Mouse (Mus musculus): Measurements from ENCODE around the gene Ccdc152. TPM values are rescaled to one million over a fixed set of nuclear protein-coding genes. Genes with fewer than 3 reads are reported as not detected.

The Ccdc152 gene
- total and polyA plus RNA-seq, 2 experiments from 2014 or later = 0.64 TPM; not detected in 1

- DNase-seq (ENCODE audit: low spot score) (no peak), ATAC-seq (no peak)
- Histone ChIP-seq H3K27ac (no peak overlapping the region), H3K36me3 (ENCODE audit: insufficient read depth, low read length) (no peaks in the 10 kb centered on the region), H3K4me1 (ENCODE audit: insufficient read depth, low read length) (no peaks in the 10 kb centered on the region), H3K4me3 (ENCODE audit: low read length) (no peak overlapping the region), H3K9me3 (ENCODE audit: low read length) (no peaks in the 10 kb centered on the region), H3K9ac (replicated peaks; ENCODE audit: low read length) (no peak overlapping the region), H3K4me2 (ENCODE audit: low read depth, low read length) (no peak overlapping the region), H3K27me3 (ENCODE audit: insufficient read depth, low read length) (no peaks in the 10 kb centered on the region)
- 50% methylated on average over 1 of the region's 1 CpGs for WGBS
- TF ChIP-seq CTCF (IDR thresholded peaks at IDR 0.05; ENCODE audit: low read depth) = no peak
Measured at GRCm38 (mm10) chr15:3281737-3282136, 21.6 kb downstream of the Ccdc152 start.

DNA sequence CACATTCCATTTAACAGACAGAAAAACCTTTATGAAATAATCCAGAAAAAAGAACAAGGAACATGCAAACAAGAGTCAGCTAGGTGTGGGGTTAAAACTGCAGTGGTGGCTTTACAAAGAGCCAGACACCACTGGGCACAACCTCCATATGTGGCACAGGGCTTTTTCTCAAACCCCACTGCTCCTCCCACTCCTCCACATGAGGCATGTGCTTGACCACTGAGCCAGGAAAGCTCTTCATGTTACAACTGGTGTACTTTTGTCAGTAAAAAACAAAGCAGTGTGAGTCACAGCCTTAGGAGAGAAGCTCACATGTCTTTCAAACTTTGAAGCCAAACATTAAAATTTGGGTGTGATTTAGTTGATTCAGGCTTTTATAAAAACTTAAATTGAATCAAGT is 22.1 kb downstream of the Ccdc152 start:
- Histone ChIP-seq H3K4me2 (ENCODE audit: low read depth, low read length) (no peak overlapping the region), H3K4me1 (ENCODE audit: insufficient read depth, low read length) (no peaks in the 10 kb centered on the region), H3K4me3 (ENCODE audit: low read length) (no peak overlapping the region), H3K27me3 (ENCODE audit: insufficient read depth, low read length) (no peaks in the 10 kb centered on the region), H3K9me3 (ENCODE audit: low read length) (no peaks in the 10 kb centered on the region), H3K27ac (no peak overlapping the region), H3K9ac (replicated peaks; ENCODE audit: low read length) (no peak overlapping the region), H3K36me3 (ENCODE audit: insufficient read depth, low read length) (no peaks in the 10 kb centered on the region)
- DNase-seq (ENCODE audit: low spot score) (no peak), ATAC-seq (no peak)
- no peak for TF ChIP-seq CTCF (IDR thresholded peaks at IDR 0.05; ENCODE audit: low read depth)

GRCm38 (mm10) chr15:3279242-3279641 is 24.1 kb downstream of the Ccdc152 start:
- Histone ChIP-seq H3K27me3 (ENCODE audit: insufficient read depth, low read length) (no peaks in the 10 kb centered on the region), H3K9me3 (ENCODE audit: low read length) (no peaks in the 10 kb centered on the region), H3K4me3 (ENCODE audit: low read length) (no peak overlapping the region), H3K4me2 (ENCODE audit: low read depth, low read length) (no peak overlapping the region), H3K9ac (replicated peaks; ENCODE audit: low read length) (no peak overlapping the region), H3K4me1 (ENCODE audit: insufficient read depth, low read length) (no peaks in the 10 kb centered on the region), H3K36me3 (ENCODE audit: insufficient read depth, low read length) (no peaks in the 10 kb centered on the region), H3K27ac (no peak overlapping the region)
- ATAC-seq = no peak
- 78% methylated on average over 7 of the region's 7 CpGs for WGBS
- no peak for DNase-seq (ENCODE audit: low spot score)
- no peak for TF ChIP-seq CTCF (IDR thresholded peaks at IDR 0.05; ENCODE audit: low read depth)

DNA sequence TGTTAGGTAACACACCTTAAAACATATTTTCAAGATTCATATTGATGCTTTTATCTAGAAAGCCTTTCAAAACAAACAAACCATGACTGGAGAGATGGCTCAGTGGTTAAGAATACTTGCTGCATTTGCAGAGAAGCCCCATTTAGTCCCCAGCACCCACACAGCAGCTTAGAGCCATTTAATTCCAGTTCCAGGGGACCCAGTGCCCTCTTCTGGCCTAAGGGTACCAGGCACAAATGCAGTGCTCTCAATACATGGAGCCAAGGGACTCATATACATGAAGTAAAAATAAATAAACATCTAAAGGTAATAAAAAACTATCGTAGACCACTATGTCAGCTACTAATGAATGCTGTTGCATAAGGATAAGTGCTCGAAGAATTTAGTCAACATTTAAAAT is 25.9 kb downstream of the Ccdc152 start:
- WGBS = 97% methylated on average over 2 of the region's 2 CpGs
- ATAC-seq (no peak), DNase-seq (ENCODE audit: low spot score) (no peak)
- Histone ChIP-seq H3K9ac (replicated peaks; ENCODE audit: low read length) (no peak overlapping the region), H3K4me2 (ENCODE audit: low read depth, low read length) (no peak overlapping the region), H3K4me3 (ENCODE audit: low read length) (no peak overlapping the region), H3K36me3 (ENCODE audit: insufficient read depth, low read length) (no peaks in the 10 kb centered on the region), H3K9me3 (ENCODE audit: low read length) (no peaks in the 10 kb centered on the region), H3K4me1 (ENCODE audit: insufficient read depth, low read length) (no peaks in the 10 kb centered on the region), H3K27me3 (ENCODE audit: insufficient read depth, low read length) (no peaks in the 10 kb centered on the region), H3K27ac (no peak overlapping the region)
- no peak for TF ChIP-seq CTCF (IDR thresholded peaks at IDR 0.05; ENCODE audit: low read depth)

DNA sequence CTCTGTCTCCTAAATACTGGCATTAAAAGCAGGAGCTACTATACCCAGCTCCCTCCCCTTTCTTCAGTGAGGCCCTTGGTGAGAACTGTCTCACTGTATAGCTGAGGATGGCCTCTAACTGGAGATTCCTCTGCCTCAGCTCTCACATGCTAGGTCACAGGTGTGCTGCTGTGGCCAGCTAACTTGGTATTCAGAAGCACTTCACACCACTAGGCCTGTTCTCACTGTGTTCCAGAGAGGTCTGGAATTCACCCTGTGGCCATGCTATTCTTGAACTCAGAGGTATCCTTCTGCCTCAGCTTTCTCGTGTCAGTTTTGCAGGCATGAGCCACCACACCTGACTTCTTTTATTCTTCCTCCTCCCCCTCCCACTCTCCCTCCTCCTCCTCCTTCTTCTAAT is 30.1 kb downstream of the Ccdc152 start:
- no peak for ATAC-seq
- peak overlapping the region; percentile 51 for H3K4me2 ChIP-seq (ENCODE audit: low read depth, low read length)

DNA sequence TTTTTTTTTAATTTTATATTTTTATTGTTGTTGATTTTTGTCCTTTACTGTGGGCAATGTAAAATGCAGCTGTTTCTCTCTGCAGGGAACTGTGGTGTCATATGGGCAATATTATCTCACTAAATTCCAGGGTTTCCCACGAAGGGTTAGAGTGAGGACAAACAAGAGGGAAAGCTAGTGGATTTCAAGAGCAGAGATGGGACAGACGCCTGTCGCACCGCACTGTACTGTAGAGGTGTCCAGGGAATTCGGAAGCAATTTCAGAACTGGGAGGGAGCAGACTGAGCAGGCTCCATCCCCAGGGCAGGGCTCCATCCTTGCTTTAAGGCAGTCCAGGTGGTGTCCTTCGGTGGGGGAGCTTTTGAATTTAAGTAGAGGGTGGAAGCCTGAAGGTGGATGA is 32.1 kb downstream of the Ccdc152 start:
- H3K4me2 ChIP-seq (ENCODE audit: low read depth, low read length) = peak overlapping the region; percentile 51
- 28% methylated on average over 6 of the region's 6 CpGs for WGBS
- no peaks in the 10 kb centered on the region for H3K27me3 ChIP-seq (ENCODE audit: insufficient read depth, low read length)
- H3K9ac ChIP-seq (replicated peaks; ENCODE audit: low read length) = peak overlapping the region; percentile 44; the same call in 1 of the 2 replicates
- no peaks in the 10 kb centered on the region for H3K4me1 ChIP-seq (ENCODE audit: insufficient read depth, low read length)
- ATAC-seq = peak; percentile 30; the same call in 1 of the 2 replicates
- no peaks in the 10 kb centered on the region for H3K36me3 ChIP-seq (ENCODE audit: insufficient read depth, low read length)
- no peak for TF ChIP-seq CTCF (IDR thresholded peaks at IDR 0.05; ENCODE audit: low read depth)
- H3K4me3 ChIP-seq (ENCODE audit: low read length) = peak overlapping the region; percentile 36
- peak overlapping the region; percentile 56 for H3K27ac ChIP-seq
- H3K9me3 ChIP-seq (ENCODE audit: low read length) = no peaks in the 10 kb centered on the region
- no peak for DNase-seq (ENCODE audit: low spot score)

More for the DNA sequence above, 30.1 kb downstream of the Ccdc152 start:
- H3K27ac ChIP-seq = no peak overlapping the region
- H3K27me3 ChIP-seq (ENCODE audit: insufficient read depth, low read length) = no peaks in the 10 kb centered on the region
- DNase-seq (ENCODE audit: low spot score) = no peak
- H3K4me1 ChIP-seq (ENCODE audit: insufficient read depth, low read length) = no peaks in the 10 kb centered on the region
- TF ChIP-seq CTCF (IDR thresholded peaks at IDR 0.05; ENCODE audit: low read depth) = no peak
- no peaks in the 10 kb centered on the region for H3K36me3 ChIP-seq (ENCODE audit: insufficient read depth, low read length)
- no peak overlapping the region for H3K9ac ChIP-seq (replicated peaks; ENCODE audit: low read length)
- WGBS = 66% methylated on average over 1 of the region's 1 CpGs
- peak overlapping the region; percentile 2; the same call in 1 of the 2 replicates for H3K4me3 ChIP-seq (ENCODE audit: low read length)
- H3K9me3 ChIP-seq (ENCODE audit: low read length) = no peaks in the 10 kb centered on the region

- peak overlapping the region; percentile 71 for H3K27ac ChIP-seq
- no peaks in the 10 kb centered on the region for H3K27me3 ChIP-seq (ENCODE audit: insufficient read depth, low read length)
- TF ChIP-seq CTCF (IDR thresholded peaks at IDR 0.05; ENCODE audit: low read depth) = no peak
- H3K9me3 ChIP-seq (ENCODE audit: low read length) = no peaks in the 10 kb centered on the region
- 3% methylated on average over 12 of the region's 12 CpGs for WGBS
- no peaks in the 10 kb centered on the region for H3K4me1 ChIP-seq (ENCODE audit: insufficient read depth, low read length)
- peak overlapping the region; percentile 51 for H3K4me2 ChIP-seq (ENCODE audit: low read depth, low read length)
- peak overlapping the region; percentile 36 for H3K4me3 ChIP-seq (ENCODE audit: low read length)
- ATAC-seq = peak; percentile 87
- DNase-seq (ENCODE audit: low spot score) = peak; percentile 65
- no peak overlapping the region; the same call in 1 of the 2 replicates for H3K9ac ChIP-seq (replicated peaks; ENCODE audit: low read length)
- H3K36me3 ChIP-seq (ENCODE audit: insufficient read depth, low read length) = no peaks in the 10 kb centered on the region
Measured at GRCm38 (mm10) chr15:3270646-3271077, 32.7 kb downstream of the Ccdc152 start.

Measured in hindbrain, postnatal 0 days (tissue).